Mouse (Mus musculus): Measurements from ENCODE around the gene Zfp654. TPM values are rescaled to one million over a fixed set of nuclear protein-coding genes. Genes with fewer than 3 reads are reported as not detected.

The Zfp654 gene
- polyA plus RNA-seq, 1 experiment from 2014 or later = 2.4 TPM

- Histone ChIP-seq H3K4me1 (replicated peaks; ENCODE audit: control insufficient read depth, insufficient read depth) (no peaks in the 10 kb centered on the region), H3K27ac (replicated peaks) (no peak overlapping the region), H3K4me3 (ENCODE audit: low read depth, low read length) (no peak overlapping the region), H3K36me3 (ENCODE audit: control insufficient read depth, insufficient read depth, low read length) (no peaks in the 10 kb centered on the region), H3K27me3 (ENCODE audit: control insufficient read depth, insufficient read depth, low read length) (no peaks in the 10 kb centered on the region), H3K4me2 (replicated peaks; ENCODE audit: low read depth) (no peak overlapping the region), H3K9me3 (ENCODE audit: control insufficient read depth, low read length) (no peaks in the 10 kb centered on the region), H3K9ac (ENCODE audit: low read length) (no peak overlapping the region)
- DNase-seq (ENCODE audit: low spot score) (no peak), ATAC-seq (ENCODE audit: low FRiP score, low TSS enrichment) (no peak)
- WGBS = 61% methylated on average over 5 of the region's 5 CpGs
- TF ChIP-seq EP300 (optimal IDR thresholded peaks at IDR 0.05) = no peak
- TF ChIP-seq CTCF (IDR thresholded peaks at IDR 0.05; ENCODE audit: low read depth) = no peak
Measured at GRCm38 (mm10) chr16:64737289-64737688, 114.2 kb downstream of the Zfp654 start.

Other genes starting within 250 kb of the Zfp654 start
- not detected in 2 replicates for gene Csnka2ip, start 249.2 kb downstream of the Zfp654 start, polyA plus RNA-seq (2015; fragmentation: Nextera tagmentation; extraction: Ambion mirVana)
- gene 4930453N24Rik, start 80.5 kb downstream of the Zfp654 start, polyA plus RNA-seq (2015; fragmentation: Nextera tagmentation; extraction: Ambion mirVana) = 16.6 and 17.5 TPM in 2 replicates
- 32.0 and 36.2 TPM in 2 replicates for gene Cggbp1, start 344 bp upstream of the Zfp654 start, polyA plus RNA-seq (2015; fragmentation: Nextera tagmentation; extraction: Ambion mirVana)

Data from stomach, postnatal 0 days (tissue).